Mouse (Mus musculus) myocyte (in vitro differentiated cells): ENCODE data around the gene Fam89b. TPM values are rescaled to one million over a fixed set of nuclear protein-coding genes. Genes with fewer than 3 reads are reported as not detected.
"Not testable (repeated sequence)": the region's sequence is repeated elsewhere in the genome, so short reads cannot be mapped to it uniquely, and the experiment has no call there.

Experiments
- H3K27me3 ChIP-seq: one replicate; pipeline ENCODE4 v1.6.1; 2011; ENCODE audit not compliant: control insufficient read depth, insufficient read depth, insufficient read length
- H3K36me3 ChIP-seq: one replicate; pipeline ENCODE4 v1.6.1; 2011; ENCODE audit not compliant: control insufficient read depth, insufficient read depth
- H3K4me2 ChIP-seq: one replicate; pipeline ENCODE4 v1.6.1; 2011; ENCODE audit warnings: low read depth, control low read depth
- H3K4me3 ChIP-seq: one replicate; pipeline ENCODE4 v1.5.1; 2011; ENCODE audit warnings: mild to moderate bottlenecking, control low read depth, moderate library complexity
- H3K79me2 ChIP-seq: one replicate; pipeline ENCODE4 v1.6.1; 2011; ENCODE audit not compliant: control insufficient read depth, insufficient read depth
- H3ac ChIP-seq: one replicate; pipeline ENCODE4 v1.6.1; 2011; ENCODE audit not compliant: control insufficient read depth, insufficient read length
- CEBPB ChIP-seq: IDR thresholded peaks from 2 replicates; pipeline ENCODE4 v1.6.1; 2011; ENCODE audit warnings: mild to moderate bottlenecking, moderate library complexity; ENCODE audit not compliant: poor library complexity, insufficient read depth, severe bottlenecking
- E2F4 ChIP-seq: IDR thresholded peaks from one replicate; pipeline ENCODE4 v1.6.1; 2011; ENCODE audit warnings: mild to moderate bottlenecking, control low read depth, moderate library complexity; ENCODE audit not compliant: insufficient read depth
- MAX ChIP-seq: IDR thresholded peaks from one replicate; pipeline ENCODE4 v1.6.1; 2011; ENCODE audit warnings: low read depth, mild to moderate bottlenecking, control low read depth
- MYOD1 ChIP-seq, 3 experiments: IDR thresholded peaks; one replicate each; pipeline ENCODE4 v1.6.1; 2011; ENCODE audit warnings: control low read depth in 2 of 3, low read depth in 2 of 3, mild to moderate bottlenecking in 2 of 3, moderate library complexity in 1 of 3; ENCODE audit not compliant: insufficient read length in 2 of 3, control insufficient read depth in 1 of 3
- MYOG ChIP-seq, 3 experiments: IDR thresholded peaks; one replicate each; pipeline ENCODE4 v1.6.1; 2011; ENCODE audit warnings: control low read depth in 2 of 3, low read depth in 2 of 3, mild to moderate bottlenecking in 2 of 3; ENCODE audit not compliant: insufficient read length in 2 of 3, control insufficient read depth in 1 of 3, insufficient read depth in 1 of 3
- POLR2A ChIP-seq: IDR thresholded peaks from one replicate; pipeline ENCODE4 v1.6.1; 2011; ENCODE audit warnings: low read depth, mild to moderate bottlenecking, control low read depth, moderate library complexity; ENCODE audit not compliant: insufficient read length
- POLR2AphosphoS2 ChIP-seq: IDR thresholded peaks from one replicate; pipeline ENCODE4 v1.6.1; 2011; ENCODE audit warnings: low read depth, control low read depth; ENCODE audit not compliant: insufficient read length
- REST ChIP-seq: IDR thresholded peaks from one replicate; pipeline ENCODE4 v1.6.1; 2011; ENCODE audit warnings: mild to moderate bottlenecking, control low read depth, moderate library complexity; ENCODE audit not compliant: insufficient read depth, insufficient read length
- SRF ChIP-seq: IDR thresholded peaks from one replicate; pipeline ENCODE4 v1.6.1; 2011; ENCODE audit warnings: low read depth; ENCODE audit not compliant: control insufficient read depth, insufficient read length
- TCF12 ChIP-seq: IDR thresholded peaks from one replicate; pipeline ENCODE4 v1.6.1; 2011; ENCODE audit warnings: mild to moderate bottlenecking, control low read depth; ENCODE audit not compliant: poor library complexity, insufficient read depth, severe bottlenecking
- TCF3 ChIP-seq: IDR thresholded peaks from one replicate; pipeline ENCODE4 v1.6.1; 2011; ENCODE audit warnings: low read depth, control low read depth; ENCODE audit not compliant: insufficient read length
- USF1 ChIP-seq: IDR thresholded peaks from one replicate; pipeline ENCODE4 v1.6.1; 2011; ENCODE audit warnings: low read depth, mild to moderate bottlenecking, control low read depth, moderate library complexity
- polyA plus RNA-seq: library from polyadenylated mRNA; unstranded; fragments of >200 nt; fragmentation: generic; extraction: Trizol; gene quantifications from one replicate; pipeline ENCODE4 v1.2.1, GENCODE M21; 2012; ENCODE audit warnings: missing spikeins

Gene Fam89b
- polyA plus RNA-seq, 1 experiment = 77.4 TPM

GRCm38 (mm10) chr19:5689088-5689428 lies 40.4 kb downstream of the Fam89b start:
- Histone ChIP-seq H3K79me2 (peaks cover 49% of the 10 kb centered on the region), H3K36me3 (no peaks in the 10 kb centered on the region), H3K4me3 (peak overlapping the region; percentile 94), H3ac (peak overlapping the region; percentile 22), H3K4me2 (peak overlapping the region; percentile 95), H3K27me3 (no peaks in the 10 kb centered on the region)
- TF ChIP-seq MYOG (IDR thresholded peaks at IDR 0.05; ENCODE audit: control insufficient read depth in 1 of 3, insufficient read depth in 1 of 3, insufficient read length in 2 of 3, low read depth in 2 of 3) = no peak
- TF ChIP-seq SRF = no peak
- TF ChIP-seq REST = no peak
- no peak for TF ChIP-seq MYOD1 (IDR thresholded peaks at IDR 0.05; ENCODE audit: control insufficient read depth in 1 of 3, insufficient read length in 2 of 3, low read depth in 2 of 3)

GRCm38 (mm10) chr19:5688200-5689087 lies 41.0 kb downstream of the Fam89b start, which contains the start of the genes Map3k11 and Pcnx3:
Gene Map3k11 (plus strand): TSS chr19:5688742.
Gene Pcnx3 (minus strand): TSS chr19:5688908.
- peak within 1 kb of the TSS; percentile 94 for H3K4me3 ChIP-seq
- H3K79me2 ChIP-seq = peaks cover 43% of the 10 kb centered on the region
- H3K36me3 ChIP-seq = no peaks in the 10 kb centered on the region
- peak within 1 kb of the TSS; percentile 96 for H3K4me2 ChIP-seq
- peak; percentile 54 for TF ChIP-seq E2F4
- no peak for TF ChIP-seq REST
- TF ChIP-seq POLR2A = peak; percentile 65
- TF ChIP-seq TCF3 = no peak
- peak; percentile 66 for TF ChIP-seq POLR2AphosphoS2
- peak; percentile 35 for TF ChIP-seq MAX
- peak; percentile 74 for TF ChIP-seq SRF
- no peak for TF ChIP-seq CEBPB
- TF ChIP-seq MYOG (IDR thresholded peaks at IDR 0.05; ENCODE audit: control insufficient read depth in 1 of 3, insufficient read depth in 1 of 3, insufficient read length in 2 of 3, low read depth in 2 of 3) = no peak
- TF ChIP-seq TCF12 = no peak
- H3ac ChIP-seq = peak within 1 kb of the TSS; percentile 73
- no peaks in the 10 kb centered on the region for H3K27me3 ChIP-seq

GRCm38 (mm10) chr19:5687738-5688137 lies 41.7 kb downstream of the Fam89b start:
- Histone ChIP-seq H3ac (peak overlapping the region; percentile 73), H3K4me2 (peak overlapping the region; percentile 96), H3K36me3 (no peaks in the 10 kb centered on the region), H3K4me3 (peak overlapping the region; percentile 94), H3K27me3 (no peaks in the 10 kb centered on the region), H3K79me2 (peaks cover 37% of the 10 kb centered on the region)
- TF ChIP-seq USF1 = no peak
- TF ChIP-seq POLR2AphosphoS2 = no peak
- TF ChIP-seq REST = no peak
- TF ChIP-seq SRF = no peak
- TF ChIP-seq E2F4 = no peak
- no peak for TF ChIP-seq TCF3
- no peak for TF ChIP-seq CEBPB
- TF ChIP-seq MYOG (IDR thresholded peaks at IDR 0.05; ENCODE audit: control insufficient read depth in 1 of 3, insufficient read depth in 1 of 3, insufficient read length in 2 of 3, low read depth in 2 of 3) = no peak
- TF ChIP-seq POLR2A = no peak
- no peak for TF ChIP-seq MYOD1 (IDR thresholded peaks at IDR 0.05; ENCODE audit: control insufficient read depth in 1 of 3, insufficient read length in 2 of 3, low read depth in 2 of 3)

GRCm38 (mm10) chr19:5686954-5687353 lies 42.5 kb downstream of the Fam89b start:
- H3ac ChIP-seq, H3K27me3 ChIP-seq, H3K36me3 ChIP-seq, H3K4me3 ChIP-seq: not testable (repeated sequence)
- H3K79me2 ChIP-seq = peaks cover 29% of the 10 kb centered on the region
- peak overlapping the region; percentile 96 for H3K4me2 ChIP-seq

- H3K36me3 ChIP-seq = no peaks in the 10 kb centered on the region
- no peak overlapping the region for H3ac ChIP-seq
- H3K4me2 ChIP-seq = no peak overlapping the region
- no peaks in the 10 kb centered on the region for H3K27me3 ChIP-seq
- no peak for TF ChIP-seq TCF3
- TF ChIP-seq CEBPB = no peak
- TF ChIP-seq MYOD1 (IDR thresholded peaks at IDR 0.05; ENCODE audit: control insufficient read depth in 1 of 3, insufficient read length in 2 of 3, low read depth in 2 of 3) = no peak
- no peak for TF ChIP-seq POLR2A
- TF ChIP-seq E2F4 = no peak
- TF ChIP-seq USF1 = no peak
- TF ChIP-seq MAX = no peak
- no peak for TF ChIP-seq POLR2AphosphoS2
- TF ChIP-seq REST = no peak
- H3K4me3 ChIP-seq = no peak overlapping the region
- peaks cover 24% of the 10 kb centered on the region for H3K79me2 ChIP-seq
Measured at GRCm38 (mm10) chr19:5686437-5686836, 43.0 kb downstream of the Fam89b start.
